Comparison of ENCODE assay signal across 8 mouse cellular contexts in the genomic region with DNA sequence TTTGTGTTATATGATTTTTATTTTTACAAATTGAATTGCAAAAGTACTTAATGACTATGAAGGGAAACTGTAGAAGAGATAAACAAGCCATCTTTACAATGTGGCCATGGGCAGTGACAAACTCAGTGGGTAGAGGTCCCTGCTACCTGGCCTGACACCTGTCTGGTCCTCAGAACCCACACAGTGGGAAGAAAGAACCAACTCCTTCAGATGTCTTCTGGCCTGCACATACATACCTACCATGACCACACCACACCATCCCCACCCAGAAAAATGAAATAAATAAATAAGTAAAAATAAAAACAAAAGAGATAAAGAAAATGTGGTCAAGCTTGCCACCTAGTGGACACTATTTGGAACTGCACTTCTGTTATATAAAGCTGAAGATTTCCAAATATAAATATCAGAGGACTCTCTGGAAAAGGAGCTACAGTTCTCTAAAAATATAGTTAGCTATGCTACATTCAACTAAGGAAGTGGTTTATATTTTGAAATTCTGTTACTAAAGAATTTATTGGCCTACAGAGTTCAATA. TPM values are rescaled to one million over a fixed set of nuclear protein-coding genes. Genes with fewer than 3 reads are reported as not detected.
A peak's percentile ranks its signal among the peaks of the same experiment; 100 is the strongest.
DNase-seq lines count a peak whose midpoint lies in the region; ATAC-seq and TF ChIP-seq lines count a peak whose summit lies in the region.

No protein-coding gene starts in this region.

- no peak overlapping the region for H3K9ac ChIP-seq in embryonic facial prominence, embryonic 11.5 days (replicated peaks; ENCODE audit: low read length)

- peak; percentile 91 for TF ChIP-seq CTCF in E14TG2a.4 (conservative IDR thresholded peaks at IDR 0.05; ENCODE audit: low read length)

- H3K4me2 ChIP-seq in embryonic facial prominence, embryonic 11.5 days (ENCODE audit: low read depth, low read length) = no peak overlapping the region

- H3K9me3 ChIP-seq in embryonic facial prominence, embryonic 11.5 days (replicated peaks; ENCODE audit: control insufficient read depth, low read length) = no peaks in the 10 kb centered on the region
- H3K9me3 ChIP-seq in embryonic facial prominence, embryonic 10.5 days = no peaks in the 10 kb centered on the region
- H3K9me3 ChIP-seq in E14TG2a.4 (ENCODE audit: low read length) = no peaks in the 10 kb centered on the region

- peak; percentile 43 for DNase-seq in embryonic facial prominence, embryonic 11.5 days (ENCODE audit: low spot score)
- DNase-seq in embryonic facial prominence, embryonic 10.5 days (ENCODE audit: low spot score) = no peak
- peak; percentile 28 to 63 for DNase-seq in left cerebral cortex, postnatal 25 days (ENCODE audit: low spot score in 2 of 2)
- no peak for DNase-seq in left cerebral cortex, postnatal 10 days (ENCODE audit: extremely low spot score in 1 of 2, low spot score in 2 of 2)
- no peak for DNase-seq in adrenal gland, adult 8-10 months
- DNase-seq in thymus, postnatal 4 days = no peak

- H3K27ac ChIP-seq in embryonic facial prominence, embryonic 11.5 days (replicated peaks; ENCODE audit: low read depth, low read length) = no peak overlapping the region
- no peak overlapping the region for H3K27ac ChIP-seq in embryonic facial prominence, embryonic 10.5 days (replicated peaks)

- no peaks in the 10 kb centered on the region; the same call in 1 of the 2 replicates for H3K36me3 ChIP-seq in embryonic facial prominence, embryonic 11.5 days (replicated peaks; ENCODE audit: control insufficient read depth, insufficient read depth, low read depth, low read length)
- peaks cover 35% of the 10 kb centered on the region for H3K36me3 ChIP-seq in embryonic facial prominence, embryonic 10.5 days (replicated peaks)
- peaks cover 85% of the 10 kb centered on the region for H3K36me3 ChIP-seq in E14TG2a.4 (ENCODE audit: insufficient read depth, low read length)

- no peak overlapping the region for H3K4me3 ChIP-seq in embryonic facial prominence, embryonic 11.5 days (ENCODE audit: low read depth, low read length)
- no peak overlapping the region for H3K4me3 ChIP-seq in embryonic facial prominence, embryonic 10.5 days
- H3K4me3 ChIP-seq in E14TG2a.4 (replicated peaks; ENCODE audit: low read length) = no peak overlapping the region

- H3K27me3 ChIP-seq in embryonic facial prominence, embryonic 11.5 days (ENCODE audit: control insufficient read depth, insufficient read depth, low read length) = no peaks in the 10 kb centered on the region
- no peaks in the 10 kb centered on the region for H3K27me3 ChIP-seq in embryonic facial prominence, embryonic 10.5 days (replicated peaks; ENCODE audit: low read depth, poor library complexity, severe bottlenecking)
- no peaks in the 10 kb centered on the region for H3K27me3 ChIP-seq in E14TG2a.4 (ENCODE audit: insufficient read depth, low read length)

- intact Hi-C loops in left cerebral cortex, postnatal 25 days (cut with DNase I) = no loop called here
- intact Hi-C loops in left cerebral cortex, postnatal 10 days (cut with DNase I) = no loop called here

- no peaks in the 10 kb centered on the region; the same call in 1 of the 2 replicates for H3K4me1 ChIP-seq in embryonic facial prominence, embryonic 11.5 days (ENCODE audit: control insufficient read depth, insufficient read depth, low read length)
- H3K4me1 ChIP-seq in embryonic facial prominence, embryonic 10.5 days = peaks cover 6% of the 10 kb centered on the region
- no peaks in the 10 kb centered on the region for H3K4me1 ChIP-seq in E14TG2a.4 (replicated peaks; ENCODE audit: low read depth, low read length)

- ATAC-seq in embryonic facial prominence, embryonic 11.5 days (replicated peaks; ENCODE audit: insufficient number of reproducible peaks, low FRiP score, low TSS enrichment, low read depth) = no peak
- ATAC-seq in megakaryocyte progenitor cell, adult 5-6 weeks (replicated peaks; ENCODE audit: poor library complexity) = peak; percentile 64; the same call in 1 of the 2 replicates

RNA-seq across cellular contexts. Expression of a gene that starts 17.9 kb away (rescaled TPM):
- 27.7 and 29.7 TPM in 2 replicates for polyA plus RNA-seq in embryonic facial prominence, embryonic 11.5 days (2014; fragmentation: Nextera tagmentation; extraction: Ambion mirVana)
- polyA plus RNA-seq in embryonic facial prominence, embryonic 10.5 days (2016; fragmentation: Nextera tagmentation; extraction: Ambion mirVana) = 27.6 and 28.1 TPM in 2 replicates
- total RNA-seq in left cerebral cortex, postnatal 25 days (2021) = 10 to 100 TPM; 19.2 to 20.3 TPM
- total RNA-seq in left cerebral cortex, postnatal 10 days (2021) = 10 to 100 TPM; 20.7 to 21.2 TPM
- 40.2 and 41.2 TPM in 2 replicates for total RNA-seq in megakaryocyte progenitor cell, adult 5-6 weeks (2015)
- 8.2 and 8.6 TPM in 2 replicates for total RNA-seq in megakaryocyte progenitor cell, adult 5-6 weeks (2017)
- 10 to 100 TPM; 13.6 to 17.0 (median 14.6) TPM for total RNA-seq in adrenal gland, adult 8-10 months (2022)

RNA-seq across cellular contexts. Expression of a gene that starts 18.0 kb away (rescaled TPM):
- 92.8 and 111 TPM in 2 replicates for polyA plus RNA-seq in embryonic facial prominence, embryonic 11.5 days (2014; fragmentation: Nextera tagmentation; extraction: Ambion mirVana)
- 92.5 and 92.9 TPM in 2 replicates for polyA plus RNA-seq in embryonic facial prominence, embryonic 10.5 days (2016; fragmentation: Nextera tagmentation; extraction: Ambion mirVana)
- total RNA-seq in left cerebral cortex, postnatal 25 days (2021) = 10 to 100 TPM; 63.5 to 65.1 TPM
- 10 to 100 TPM; 82.9 to 86.3 TPM for total RNA-seq in left cerebral cortex, postnatal 10 days (2021)
- 58.5 and 61.1 TPM in 2 replicates for total RNA-seq in megakaryocyte progenitor cell, adult 5-6 weeks (2015)
- 42.5 and 51.8 TPM in 2 replicates for total RNA-seq in megakaryocyte progenitor cell, adult 5-6 weeks (2017)
- 10 to 100 TPM; 33.3 to 43.6 (median 39.4) TPM for total RNA-seq in adrenal gland, adult 8-10 months (2022)

RNA-seq across cellular contexts. Expression of a gene that starts 44.9 kb away (rescaled TPM):
- polyA plus RNA-seq in embryonic facial prominence, embryonic 11.5 days (2014; fragmentation: Nextera tagmentation; extraction: Ambion mirVana) = 34.2 and 36.0 TPM in 2 replicates
- 37.1 and 39.4 TPM in 2 replicates for polyA plus RNA-seq in embryonic facial prominence, embryonic 10.5 days (2016; fragmentation: Nextera tagmentation; extraction: Ambion mirVana)
- total RNA-seq in left cerebral cortex, postnatal 25 days (2021) = 10 to 100 TPM; 15.2 TPM
- 10 to 100 TPM; 16.6 to 17.1 TPM for total RNA-seq in left cerebral cortex, postnatal 10 days (2021)
- 1.7 and 3.1 TPM in 2 replicates for total RNA-seq in megakaryocyte progenitor cell, adult 5-6 weeks (2015)
- 3.3 and 3.5 TPM in 2 replicates for total RNA-seq in megakaryocyte progenitor cell, adult 5-6 weeks (2017)
- 10 to 100 TPM; 18.0 to 21.3 (median 20.2) TPM for total RNA-seq in adrenal gland, adult 8-10 months (2022)

Comparison
In these comparisons a context has a peak if more than half of its experiments do, and no peak if none do; other contexts are left out.
1. DNase-seq: peak in embryonic facial prominence, embryonic 11.5 days (single experiment) and left cerebral cortex, postnatal 25 days (2 of 2); none in embryonic facial prominence, embryonic 10.5 days (single experiment), left cerebral cortex, postnatal 10 days (0 of 2), adrenal gland, adult 8-10 months (single experiment) and thymus, postnatal 4 days (single experiment).